Mouse (Mus musculus): Measurements from ENCODE around the gene Atp1a4.
A peak's percentile ranks its signal among the peaks of the same experiment; 100 is the strongest.

The Atp1a4 gene

GRCm38 (mm10) chr1:172197146-172197545 lies 61.1 kb downstream of the Atp1a4 start:
- DNase-seq: no peak

GRCm38 (mm10) chr1:172194435-172194834 lies 63.8 kb downstream of the Atp1a4 start:
- no peak for DNase-seq

- DNase-seq: no peak
These were observed 66.0 kb downstream of the Atp1a4 start for GRCm38 (mm10) chr1:172192217-172192616.

DNA sequence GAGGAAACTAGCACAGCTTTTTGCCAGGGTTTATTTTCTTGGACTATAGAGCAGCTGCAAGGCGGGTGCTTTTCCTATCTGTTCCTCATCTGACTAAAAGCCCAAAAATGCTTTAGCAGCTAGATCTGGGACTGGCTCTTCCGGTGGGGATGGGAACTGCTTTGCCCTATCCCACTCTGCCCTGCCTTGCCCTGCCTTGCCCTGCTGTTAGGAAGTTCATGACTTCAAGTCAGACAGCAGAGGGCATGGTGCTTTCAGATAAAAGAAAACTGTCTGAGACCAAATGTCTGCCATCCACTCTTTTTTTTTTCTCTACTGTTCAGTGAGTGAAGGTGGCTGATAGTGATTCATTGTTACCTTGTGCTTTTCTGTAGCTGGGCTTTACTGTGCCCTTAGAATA lies 66.6 kb downstream of the Atp1a4 start:
- DNase-seq: no peak

- peak in 1 of 2 experiments; percentile 56 for DNase-seq
These were observed 69.3 kb downstream of the Atp1a4 start for GRCm38 (mm10) chr1:172188891-172189290.

- DNase-seq: no peak
These were observed 71.6 kb downstream of the Atp1a4 start for GRCm38 (mm10) chr1:172186401-172187289.

- no peak for DNase-seq
These were observed 74.3 kb downstream of the Atp1a4 start for GRCm38 (mm10) chr1:172183915-172184314.

GRCm38 (mm10) chr1:172183056-172183455 lies 75.2 kb downstream of the Atp1a4 start:
- no peak for DNase-seq

DNA sequence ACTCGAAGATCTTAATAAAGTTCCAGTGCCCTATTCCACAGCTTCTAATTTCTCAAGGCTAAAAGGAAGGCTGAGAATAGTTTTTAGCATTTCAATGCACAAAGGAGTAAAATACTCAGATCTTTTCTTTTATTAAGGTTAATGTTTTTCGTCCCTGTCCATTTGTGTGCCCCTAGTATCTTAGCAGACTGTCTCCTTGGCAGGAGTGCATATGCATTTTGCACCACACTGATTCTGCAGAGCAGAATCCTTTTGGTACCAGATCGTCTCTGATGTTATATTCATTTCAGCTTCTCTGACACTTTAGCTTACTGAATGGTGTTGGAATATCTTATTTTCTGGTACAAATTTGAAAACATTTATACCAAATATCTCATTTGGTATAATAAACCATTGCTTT lies 76.4 kb downstream of the Atp1a4 start:
- peak in 1 of 2 experiments; percentile 52 for DNase-seq

DNA sequence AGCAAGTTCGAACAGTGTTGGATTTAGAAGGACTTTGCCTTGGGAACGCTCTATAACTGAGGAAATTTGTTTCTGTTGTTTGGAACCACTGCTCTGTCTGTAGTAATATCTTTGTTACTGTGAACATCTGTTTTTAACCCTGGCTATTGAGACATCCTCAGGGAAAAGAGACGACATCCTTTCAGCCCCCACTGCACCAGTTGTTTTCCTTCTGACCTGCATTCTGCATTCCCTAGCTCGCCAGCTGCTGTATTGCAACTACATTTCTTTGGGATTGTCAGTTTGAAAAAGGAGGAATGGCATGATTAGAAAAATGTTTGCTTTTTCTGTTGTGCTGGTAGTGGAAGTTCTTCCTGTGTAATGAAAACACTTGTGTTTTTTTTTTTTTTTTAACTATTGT lies 77.3 kb downstream of the Atp1a4 start:
- no peak for DNase-seq

- DNase-seq: peak in 1 of 2 experiments; percentile 62
These were observed 79.1 kb downstream of the Atp1a4 start for GRCm38 (mm10) chr1:172179102-172179501.

DNA sequence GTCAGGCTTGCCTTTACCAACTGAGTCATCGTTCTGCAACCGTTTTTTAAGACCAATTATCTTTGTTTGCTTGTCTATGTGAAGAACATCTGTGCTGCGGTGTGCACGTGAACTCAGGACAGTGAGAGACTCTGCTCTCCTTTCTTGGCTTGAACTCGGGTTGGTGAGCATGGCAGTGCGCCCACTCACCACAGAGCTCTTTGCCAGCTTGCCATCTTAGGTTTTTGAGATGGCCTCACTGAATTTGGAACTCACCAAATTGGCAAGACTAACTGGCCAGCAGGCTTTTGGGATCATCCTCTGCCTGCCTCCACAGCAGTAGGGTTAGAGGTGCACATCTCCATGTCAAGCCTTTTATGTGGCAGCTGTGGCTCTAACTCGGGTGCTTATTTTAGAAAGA lies 80.4 kb downstream of the Atp1a4 start:
- peak in 1 of 2 experiments; percentile 57 for DNase-seq

Measured in cerebellum, postnatal 25 days (tissue).